Mouse (Mus musculus) cortical plate, adult 2 months (tissue): ENCODE measurements at regions not wholly inside any gene's neighbourhood (a gene's known extent, or its start where the extent isn't known, plus 50 kb on each side); places are given as distances from the start of the nearest gene placed in this dataset.

Source experiments
- CTCF ChIP-seq: fragments of 200-500 bp; IDR thresholded peaks from 2 replicates; pipeline ENCODE4 v1.5.1; 2011; ENCODE audit warnings: mild to moderate bottlenecking, control low read depth, low read length; ENCODE audit not compliant: insufficient read depth; ENCODE audit errors: extremely low read depth
- POLR2A ChIP-seq: fragments of 200-500 bp; IDR thresholded peaks from 2 replicates; pipeline ENCODE4 v1.6.1; 2011; ENCODE audit warnings: mild to moderate bottlenecking, low read length, control low read depth; ENCODE audit not compliant: insufficient read depth; ENCODE audit errors: extremely low read depth

DNA sequence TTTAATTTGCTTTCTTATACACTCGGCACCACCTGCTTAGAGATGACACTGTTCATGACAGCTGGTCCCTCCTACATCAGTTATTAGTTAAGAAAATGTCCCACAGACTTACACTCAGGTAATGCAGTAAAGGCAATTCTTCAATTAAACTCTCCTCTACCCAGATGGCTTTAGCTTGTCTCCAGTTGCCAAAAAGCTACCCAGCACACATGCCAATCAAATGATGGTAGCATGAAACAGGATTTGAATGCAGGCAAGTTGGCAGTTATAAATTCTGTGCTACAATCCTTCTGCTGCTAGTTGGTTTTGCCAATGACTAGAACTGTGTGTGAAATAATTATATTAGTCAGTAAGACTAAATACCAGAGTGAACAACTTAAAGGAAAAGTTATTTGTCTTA is 423.4 kb downstream of the Gm43517 start:
- TF ChIP-seq CTCF, result no peak
- no peak for TF ChIP-seq POLR2A
